Mouse (Mus musculus): ENCODE measurements around the gene Six2.
"Not testable (repeated sequence)": the region's sequence is repeated elsewhere in the genome, so short reads cannot be mapped to it uniquely, and the experiment has no call there.

Six2 gene

DNA sequence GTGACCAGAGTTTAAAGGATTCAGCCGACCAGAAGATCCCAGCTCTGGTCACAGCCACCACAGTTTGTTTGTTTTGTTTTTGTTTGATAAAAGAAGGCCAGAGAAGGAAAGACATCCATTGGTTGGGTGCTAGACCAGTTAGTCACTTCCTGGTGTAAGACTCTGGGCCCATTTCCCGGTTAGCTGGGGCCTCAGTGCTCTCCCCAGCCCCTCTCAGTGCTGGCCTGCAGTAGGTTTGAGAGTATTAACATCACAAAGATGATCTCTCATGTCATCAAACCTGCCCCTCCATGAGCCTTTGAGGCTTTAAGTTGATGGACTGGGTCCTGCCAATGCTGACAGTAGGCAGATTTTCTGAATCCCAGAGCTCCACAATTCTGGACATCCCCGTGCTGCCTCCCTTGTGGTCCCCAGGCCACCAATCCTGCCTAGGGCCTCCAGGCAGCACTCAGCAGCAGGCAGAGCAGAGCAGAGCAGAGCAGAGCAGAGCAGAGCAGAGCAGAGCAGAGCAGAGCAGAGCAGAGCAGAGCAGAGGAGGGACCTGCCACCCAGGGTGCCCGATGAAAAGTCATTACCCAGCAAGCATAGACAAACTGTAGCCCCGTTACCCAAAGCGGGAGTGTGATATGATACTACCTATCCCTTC is 2.4 kb upstream of the Six2 start:
- no peak for DNase-seq (ENCODE audit: extremely low read depth, low read depth)

DNA sequence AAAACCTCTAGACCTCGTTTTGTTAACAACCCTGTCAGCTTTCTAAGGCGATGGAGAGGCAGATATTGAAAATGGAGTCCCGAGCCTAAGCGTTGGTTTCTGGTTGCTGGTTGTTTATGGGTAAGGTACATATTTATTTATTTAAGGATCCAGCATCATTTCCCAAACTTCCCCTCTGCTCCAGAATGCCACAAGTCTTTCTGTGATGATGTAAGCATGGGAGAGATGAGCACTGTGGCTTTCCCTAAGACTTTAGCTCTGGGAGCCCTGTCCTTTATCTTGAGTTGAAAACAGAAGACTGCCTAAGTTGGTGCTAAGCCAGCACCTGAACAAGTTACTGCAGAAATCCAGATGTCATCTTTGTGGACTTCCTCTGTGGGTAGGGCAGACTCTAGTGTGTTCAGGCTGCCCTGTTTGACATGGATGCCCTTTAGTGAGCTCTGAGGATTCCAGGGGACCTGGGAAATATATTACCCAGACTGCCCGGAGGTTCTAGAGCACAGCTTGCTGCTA is 1.8 kb upstream of the Six2 start:
- no peak for DNase-seq (ENCODE audit: extremely low read depth, low read depth)

DNA sequence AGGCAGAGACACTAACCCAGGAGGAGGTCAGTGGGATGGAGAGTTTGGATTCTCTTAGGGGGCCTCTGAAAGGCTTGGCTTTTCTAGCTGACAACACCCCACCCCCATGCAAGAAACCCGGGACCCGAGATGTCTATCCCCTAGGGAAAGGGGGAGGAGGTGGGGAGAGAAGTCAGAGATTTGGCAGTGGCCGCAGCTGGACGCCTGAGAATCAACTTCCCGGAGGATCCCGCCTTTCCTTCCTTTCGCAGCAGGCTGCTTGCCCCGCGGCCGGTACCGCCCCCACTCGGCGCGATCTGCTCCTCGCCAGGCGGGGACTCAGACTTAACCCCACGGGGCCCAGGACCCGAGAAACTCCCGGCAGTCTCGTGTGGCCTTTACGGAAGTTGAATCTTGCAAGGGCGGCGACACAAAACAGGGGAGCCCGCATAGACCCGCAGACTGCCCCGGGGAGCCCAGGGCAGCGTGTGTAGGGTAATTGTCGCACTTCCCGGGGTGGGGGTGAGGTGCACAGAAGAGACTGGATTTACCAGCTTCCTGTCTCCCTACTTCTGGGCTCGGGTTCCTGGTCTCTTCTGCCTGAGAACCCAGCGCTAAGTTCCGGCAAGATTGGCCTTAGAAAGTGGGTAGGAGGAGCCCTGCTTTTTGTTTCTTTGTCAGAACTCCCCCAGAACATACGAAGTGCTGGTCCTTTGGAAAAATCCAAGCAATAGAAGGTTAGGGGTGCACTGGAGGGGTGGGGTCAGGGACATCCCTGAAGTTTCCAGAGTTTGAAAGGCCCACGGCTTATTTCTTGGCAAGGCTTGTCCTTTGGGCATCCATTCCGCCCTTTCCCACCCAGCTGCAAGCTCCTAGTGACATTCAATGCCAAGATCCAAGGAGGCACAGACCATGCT is 1.1 kb upstream of the Six2 start:
- DNase-seq (ENCODE audit: extremely low read depth, low read depth), result no peak

DNA sequence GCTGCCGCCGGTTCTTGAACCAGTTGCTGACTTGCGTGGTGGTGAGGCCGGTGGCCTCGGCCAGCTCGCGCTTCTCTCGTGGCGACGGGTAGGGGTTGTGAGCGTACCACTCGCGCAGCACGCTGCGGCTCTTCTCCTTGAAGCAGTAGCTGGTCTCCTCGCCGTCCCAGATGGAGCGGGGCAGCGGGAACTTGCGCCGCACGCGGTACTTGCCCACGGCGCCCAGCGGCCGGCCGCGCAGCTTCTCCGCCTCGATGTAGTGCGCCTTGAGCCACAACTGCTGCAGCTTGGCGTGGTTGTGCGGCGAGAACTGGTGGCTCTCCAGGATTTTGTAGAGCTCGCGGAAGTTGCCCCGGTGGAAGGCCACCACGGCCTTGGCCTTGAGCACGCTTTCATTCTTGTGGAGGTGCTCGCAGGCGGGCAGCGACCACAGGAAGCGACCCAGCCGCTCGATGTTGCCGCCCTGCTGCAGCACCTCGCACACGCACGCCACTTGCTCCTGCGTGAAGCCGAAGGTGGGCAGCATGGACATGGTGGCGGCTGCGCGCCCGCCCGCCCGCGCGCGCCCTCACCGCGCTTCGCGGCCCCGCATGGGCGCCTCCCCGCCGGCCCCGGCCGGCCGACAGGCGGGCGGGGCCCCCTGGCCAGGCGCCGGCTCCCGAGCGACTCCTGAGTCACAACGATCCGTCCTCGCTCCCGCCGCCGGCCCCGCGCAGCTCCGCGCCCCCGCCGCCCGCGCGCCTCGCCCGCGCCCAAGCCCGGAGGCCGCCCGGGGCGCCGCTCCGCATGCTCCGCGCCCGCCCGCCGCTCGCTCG is 446 bp downstream of the Six2 start:
- no peak for DNase-seq (ENCODE audit: extremely low read depth, low read depth)

DNA sequence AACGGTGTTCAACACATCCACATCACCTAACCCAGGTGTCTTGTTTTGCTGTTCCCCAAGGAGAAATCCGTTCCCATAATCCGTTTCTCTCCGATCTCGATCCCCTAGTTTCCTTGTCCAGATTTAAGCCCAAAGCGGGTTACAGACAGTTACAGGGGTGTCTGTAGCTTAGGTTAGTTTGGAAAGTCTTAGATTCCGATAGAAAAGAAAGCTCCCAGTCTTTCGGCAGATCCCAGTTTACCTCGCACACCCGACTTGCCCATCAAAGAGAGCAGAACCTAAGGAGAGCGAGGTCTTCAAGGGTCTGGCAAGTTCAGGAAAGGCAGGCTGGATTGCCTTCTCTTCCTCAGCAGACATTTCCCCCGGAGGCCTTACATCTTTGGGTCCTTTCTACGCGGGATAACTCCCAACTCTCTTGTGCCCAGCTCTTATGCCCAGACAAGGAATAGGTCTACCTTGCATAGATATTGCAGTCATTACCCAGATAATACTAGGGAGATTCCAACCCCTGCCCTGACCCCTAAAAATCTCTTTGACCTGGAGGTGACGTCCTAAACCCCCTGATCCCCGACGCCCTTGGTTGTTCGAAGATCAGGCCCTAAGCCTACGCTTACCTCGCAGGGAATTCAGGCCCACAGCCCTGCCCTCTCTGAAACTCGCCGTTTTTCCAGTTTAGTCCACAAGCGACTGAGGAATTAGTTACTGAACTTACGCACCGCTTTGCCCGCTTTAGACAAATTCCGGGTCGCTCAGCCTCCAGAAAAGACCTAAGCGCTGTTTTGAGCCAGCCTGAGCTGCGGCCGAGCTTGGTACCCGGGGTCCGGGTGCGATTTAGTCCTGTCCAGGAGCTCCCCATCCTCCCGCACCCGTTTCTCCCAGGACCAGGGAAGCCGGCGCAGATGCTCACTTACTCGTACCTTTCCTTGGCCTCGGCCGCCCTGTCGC is 1.3 kb downstream of the Six2 start:
- DNase-seq (ENCODE audit: extremely low read depth, low read depth), result no peak

DNA sequence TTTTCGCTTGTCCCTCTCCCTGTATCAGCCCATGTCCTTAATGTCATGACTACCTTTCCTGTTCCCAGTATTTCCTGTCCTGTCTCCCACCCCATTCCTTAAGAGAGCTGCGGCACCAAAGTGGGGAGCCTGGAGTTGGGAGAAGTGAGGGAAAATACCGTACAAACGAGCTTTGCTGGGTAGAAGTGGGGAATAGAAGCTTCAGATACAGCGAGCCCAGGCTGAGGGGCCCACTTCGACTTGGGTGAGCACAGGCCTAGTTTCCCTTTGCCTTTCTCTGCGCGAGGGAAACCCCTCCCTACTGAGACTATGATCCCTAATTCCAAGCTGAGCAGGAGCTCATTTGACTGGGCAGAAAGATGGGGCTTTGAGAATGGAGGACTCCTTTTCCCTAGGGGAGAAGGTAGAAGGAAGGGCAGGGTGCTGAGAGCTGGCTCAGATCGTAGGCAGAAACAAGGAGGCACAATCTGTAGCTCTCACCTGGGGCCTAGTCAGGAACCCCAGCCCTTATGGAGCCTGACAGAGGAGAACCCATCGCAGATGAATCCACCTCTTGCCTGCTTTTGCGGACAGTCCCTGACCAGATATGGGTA is 2.3 kb downstream of the Six2 start:
- DNase-seq (ENCODE audit: extremely low read depth, low read depth), result no peak

DNA sequence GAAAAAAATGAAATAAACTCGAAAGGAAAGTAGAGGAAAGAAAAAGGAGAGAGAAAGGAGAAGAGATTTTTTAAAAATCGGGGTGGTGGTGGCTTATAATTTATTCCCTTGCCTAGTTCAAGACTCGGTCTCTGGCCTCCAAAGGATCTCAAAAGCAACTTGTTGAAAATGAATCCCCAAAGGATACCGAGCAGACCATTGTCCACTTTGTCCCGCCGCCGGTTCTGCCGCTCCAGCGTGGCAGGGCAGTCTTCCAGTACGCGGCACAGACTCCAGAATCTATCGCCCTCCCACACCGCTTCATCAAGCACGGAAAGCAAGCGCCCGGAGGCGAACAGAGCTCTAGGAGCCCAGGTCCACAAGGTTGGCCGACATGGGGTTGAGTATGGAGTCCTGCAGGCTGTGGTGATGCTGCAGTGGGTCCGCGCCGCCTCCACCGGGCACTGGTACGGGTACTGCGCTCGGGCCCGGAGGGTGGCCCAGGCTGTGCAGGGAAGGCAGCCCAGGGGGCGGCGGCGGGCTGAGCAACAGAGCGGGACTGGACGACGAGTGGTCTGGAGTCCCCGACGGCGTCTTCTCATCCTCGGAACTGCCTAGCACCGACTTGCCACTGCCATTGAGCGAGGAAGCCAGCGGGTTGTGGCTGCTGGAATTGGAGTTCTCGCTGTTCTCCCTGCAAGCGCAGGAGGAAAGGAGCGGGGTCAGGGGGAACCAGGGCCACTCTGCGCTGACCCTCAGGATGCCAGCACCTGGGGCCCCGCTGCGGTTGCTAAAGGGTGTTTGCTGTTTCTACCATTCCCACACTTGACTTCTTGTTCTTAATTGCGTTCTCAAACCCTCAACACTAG is 3.0 kb downstream of the Six2 start:
- DNase-seq (ENCODE audit: extremely low read depth, low read depth), result no peak

DNA sequence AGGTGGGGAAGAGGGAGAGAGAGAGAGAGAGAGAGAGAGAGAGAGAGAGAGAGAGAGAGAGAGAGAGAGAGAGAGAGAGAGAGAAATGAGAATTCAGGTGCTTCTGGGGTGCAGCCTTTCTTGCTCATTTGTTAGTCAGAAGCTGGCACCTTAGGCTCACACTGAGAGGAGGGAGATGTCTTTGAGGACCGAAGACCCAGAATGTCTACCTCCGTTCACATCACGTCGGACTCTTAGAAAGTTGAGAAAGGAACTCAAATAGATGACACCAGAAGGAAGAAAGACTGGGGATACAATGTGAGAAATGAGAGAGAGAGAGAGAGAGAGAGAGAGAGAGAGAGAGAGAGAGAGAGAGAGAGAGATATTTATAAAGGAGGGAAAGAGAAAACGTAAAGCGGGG is 3.6 kb downstream of the Six2 start:
- not testable (repeated sequence) for DNase-seq (ENCODE audit: extremely low read depth, low read depth)

DNA sequence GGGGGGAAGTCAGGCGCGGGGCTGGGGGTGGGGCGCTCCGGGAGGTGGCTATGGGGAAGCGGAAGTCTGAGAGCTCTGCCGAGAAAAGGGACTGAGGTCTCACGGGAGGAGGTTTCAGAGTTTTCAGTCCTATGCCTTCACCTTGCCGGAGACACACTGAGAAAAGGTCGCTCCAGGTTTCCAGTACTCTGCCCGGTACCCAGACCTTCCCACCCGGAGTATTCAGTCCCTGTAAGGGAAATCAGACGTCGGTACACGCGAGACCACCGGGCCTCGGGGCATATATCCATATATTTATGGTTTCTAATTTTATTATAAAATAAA is 4.1 kb downstream of the Six2 start:
- no peak for DNase-seq (ENCODE audit: extremely low read depth, low read depth)

DNA sequence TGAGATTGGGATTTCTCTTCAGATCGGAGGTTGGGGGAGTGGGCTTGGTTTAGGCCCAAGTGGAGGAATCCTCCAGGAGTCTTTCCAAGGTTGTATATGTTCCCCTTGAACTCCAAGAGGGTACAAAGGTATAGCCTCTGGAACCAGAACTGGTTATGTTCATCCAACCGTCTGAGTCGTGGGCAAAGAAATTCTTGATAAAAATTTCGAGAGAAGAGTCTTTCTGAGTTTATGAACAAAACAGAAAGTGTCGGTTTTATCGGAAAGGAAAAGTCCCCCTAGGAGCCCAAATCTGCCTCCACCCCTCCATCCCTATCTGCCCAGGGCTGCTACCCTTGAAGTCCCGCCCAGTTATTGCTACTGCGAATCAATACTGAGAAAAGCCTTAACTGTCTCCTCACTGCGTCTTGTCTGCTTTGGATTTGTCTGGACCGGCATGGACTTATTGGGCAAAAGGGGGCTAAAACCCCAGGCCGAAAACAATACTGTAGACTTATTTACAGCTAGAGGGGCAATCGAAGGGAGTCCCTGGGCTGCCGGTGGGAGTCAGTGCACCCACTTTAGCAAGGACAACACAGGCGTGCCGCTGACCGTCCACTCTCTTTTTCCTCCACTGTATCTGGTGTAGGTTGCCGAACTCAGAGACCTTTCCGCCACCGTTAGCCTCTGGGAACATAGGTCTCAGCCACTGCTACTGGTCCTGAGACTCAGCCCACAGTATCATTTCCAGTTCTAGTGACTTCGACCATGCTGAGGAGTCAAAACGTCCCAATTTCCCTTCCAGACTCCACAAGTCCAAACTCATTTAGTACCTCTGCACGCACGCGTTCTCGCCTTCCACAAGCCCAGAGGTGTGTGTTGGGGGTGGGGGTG is 4.7 kb downstream of the Six2 start:
- no peak for DNase-seq (ENCODE audit: extremely low read depth, low read depth)

DNA sequence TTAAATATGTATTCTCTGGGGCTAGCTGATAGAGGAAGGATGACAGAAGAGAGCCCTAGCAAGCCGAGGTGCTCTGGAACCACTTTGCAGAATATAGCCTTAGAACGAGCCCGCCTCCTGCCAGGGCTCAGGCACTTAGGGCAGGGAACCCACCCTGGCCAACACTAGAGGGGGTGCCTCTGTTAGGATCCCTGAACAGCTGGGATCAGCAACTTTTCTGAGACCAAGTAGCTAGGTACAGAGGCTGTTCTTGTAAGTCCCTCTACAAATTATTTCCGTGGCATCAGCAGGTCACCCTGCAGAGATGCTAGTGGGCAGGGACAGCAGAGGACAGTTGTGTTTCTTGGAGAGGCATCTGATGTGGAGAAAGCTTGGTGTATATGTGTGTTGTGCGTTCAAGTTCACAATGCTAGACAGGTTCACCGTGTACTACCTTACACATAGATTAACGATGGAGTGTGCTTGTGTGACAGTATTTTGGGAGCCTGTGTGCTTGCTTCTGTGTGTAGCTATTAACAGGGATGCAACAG is 5.8 kb downstream of the Six2 start:
- DNase-seq (ENCODE audit: extremely low read depth, low read depth), result no peak

DNA sequence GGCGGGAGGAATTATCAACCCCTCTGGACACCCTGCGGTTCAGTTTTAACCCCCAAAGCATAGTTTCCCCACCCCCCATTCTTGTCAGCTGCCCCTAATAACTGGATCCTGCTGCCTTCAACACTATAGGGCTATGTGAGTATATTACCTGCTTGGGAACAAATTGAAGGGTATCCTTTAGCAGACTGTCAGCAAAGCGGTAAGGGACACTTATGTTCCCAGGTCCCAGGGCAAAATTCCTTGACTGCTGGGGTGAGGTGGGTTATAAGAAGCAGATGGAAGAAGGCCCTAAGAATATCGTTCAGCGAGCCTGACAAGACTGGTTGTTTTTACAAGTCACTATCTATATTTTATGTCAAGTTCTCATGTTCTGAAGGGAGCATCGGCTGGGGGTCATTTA is 6.3 kb downstream of the Six2 start:
- no peak for DNase-seq (ENCODE audit: extremely low read depth, low read depth)

DNA sequence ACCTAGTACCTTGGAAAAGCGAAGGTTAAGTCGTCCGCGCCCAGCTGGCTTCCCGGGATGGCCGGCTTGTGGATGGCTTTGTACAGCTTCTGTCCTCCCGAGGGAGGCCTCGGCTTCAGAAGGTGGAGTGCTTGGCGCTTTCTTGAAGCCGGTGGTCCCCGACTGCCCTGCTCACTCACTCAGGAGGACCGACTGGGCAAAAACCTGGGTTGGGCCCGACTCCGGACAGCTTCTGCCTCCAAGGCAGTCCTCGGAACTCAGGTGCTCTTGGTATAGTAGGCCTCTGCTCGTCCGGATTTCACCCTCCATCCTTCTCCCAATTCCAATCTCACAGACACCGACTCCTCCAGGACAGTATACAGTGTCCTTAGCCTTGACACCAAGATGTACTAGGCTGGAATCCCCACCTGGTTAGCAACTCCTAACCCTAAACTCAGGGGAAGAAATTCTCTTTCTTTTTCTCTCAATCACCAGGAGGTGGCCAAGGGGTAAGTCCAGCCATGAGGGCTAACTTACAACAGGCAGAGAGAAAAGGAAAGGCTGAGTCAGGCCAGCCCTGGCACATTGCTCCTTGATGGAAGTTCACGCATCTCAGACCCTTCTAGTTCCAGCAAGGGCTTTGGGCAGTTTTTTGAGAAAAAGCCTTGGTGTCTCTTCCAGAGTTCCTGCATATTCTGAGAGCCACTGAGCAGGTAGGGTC is 7.1 kb downstream of the Six2 start:
- DNase-seq (ENCODE audit: extremely low read depth, low read depth), result no peak

DNA sequence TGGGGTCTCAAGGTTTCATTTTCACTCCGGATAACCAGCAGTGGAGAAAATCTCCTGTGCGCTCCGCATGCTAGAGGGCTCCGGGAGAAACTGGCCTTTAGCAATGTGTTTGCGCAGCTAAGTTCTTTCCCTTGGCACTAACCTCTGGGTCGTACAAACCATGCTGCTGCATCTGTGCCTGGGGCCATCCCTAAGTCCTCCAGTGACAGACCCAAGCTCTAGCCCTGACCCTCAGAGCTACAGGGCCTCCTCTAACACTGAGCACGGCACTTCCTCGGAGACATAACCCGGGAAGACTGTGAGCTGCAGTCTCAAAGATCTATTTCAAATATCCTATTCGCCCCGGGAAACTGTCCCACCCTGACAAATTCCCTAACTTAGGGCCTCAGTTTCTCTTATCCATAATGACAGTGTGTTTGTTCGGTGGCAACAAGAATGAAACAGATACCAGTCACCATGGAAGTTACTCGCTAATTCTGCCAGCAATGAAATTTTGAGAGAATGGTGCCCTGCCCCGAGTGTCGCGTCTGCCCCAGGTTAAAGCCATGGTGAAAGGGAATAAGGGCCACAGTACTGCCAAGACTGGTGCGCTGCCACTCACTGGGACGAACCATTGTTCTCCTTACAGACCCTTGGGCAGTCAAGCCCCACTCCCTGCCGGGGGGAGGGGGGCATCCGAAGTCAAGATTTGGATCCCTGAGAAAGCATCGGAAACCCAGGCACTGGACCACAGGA is 7.8 kb downstream of the Six2 start:
- DNase-seq (ENCODE audit: extremely low read depth, low read depth), result no peak

DNA sequence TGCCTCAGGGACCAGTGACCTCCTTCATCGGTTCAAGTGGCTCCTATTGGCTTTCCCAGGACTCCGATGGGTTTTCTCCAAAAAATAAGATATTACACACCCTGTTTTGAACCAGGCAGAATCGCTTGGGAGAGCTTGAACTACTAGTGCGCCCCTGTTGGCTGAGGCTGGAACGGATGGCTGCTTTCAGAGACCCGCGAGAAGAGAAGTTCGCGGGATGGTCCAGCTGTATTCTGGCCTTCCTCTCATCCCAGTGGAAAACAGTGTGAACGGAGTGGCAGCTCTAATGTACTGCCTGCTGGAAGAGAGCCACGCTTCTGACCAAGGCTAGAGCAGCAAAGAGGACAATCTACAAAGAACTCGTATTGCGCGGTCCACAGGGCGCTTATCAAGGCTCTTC is 8.4 kb downstream of the Six2 start:
- no peak for DNase-seq (ENCODE audit: extremely low read depth, low read depth)

DNA sequence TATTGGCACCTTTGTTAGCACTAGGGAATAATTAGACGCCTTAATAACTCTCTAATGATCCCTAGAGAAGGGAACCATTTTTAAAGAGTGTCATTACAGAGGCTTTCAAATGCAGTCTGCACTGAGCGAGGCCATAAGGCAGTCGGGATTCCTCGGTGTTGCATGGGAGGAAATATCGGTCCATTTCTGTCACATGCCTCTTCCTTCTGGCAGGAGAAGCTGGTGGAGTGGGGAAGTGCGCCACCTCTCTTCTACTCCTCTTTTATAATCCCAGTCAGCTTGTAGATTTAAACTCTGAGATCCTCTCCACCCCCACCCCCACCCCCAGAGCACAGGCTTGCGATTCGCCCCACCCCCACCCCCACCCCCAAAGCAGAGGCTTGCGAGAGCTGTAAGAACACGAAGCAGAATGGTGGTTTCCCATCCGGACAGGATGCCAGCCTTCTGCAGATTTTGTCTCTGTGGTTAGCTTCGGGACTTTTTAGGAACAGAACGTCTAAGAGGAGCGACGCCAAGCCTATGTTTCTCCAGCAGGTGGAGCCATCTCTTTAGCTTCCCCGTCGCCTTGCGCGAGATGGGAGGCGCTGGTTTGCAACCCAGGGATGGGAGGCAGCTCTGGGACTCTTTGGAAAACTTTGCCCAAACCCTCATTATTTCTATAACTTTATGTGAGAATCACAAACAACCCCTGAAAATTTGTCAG is 23.3 kb downstream of the Six2 start:
- peak; percentile 28 for DNase-seq (ENCODE audit: extremely low read depth, low read depth)
